Mouse (Mus musculus) kidney, adult 18-20 months (tissue): ENCODE results near the gene Mup6.
"Not testable (repeated sequence)": the region's sequence is repeated elsewhere in the genome, so short reads cannot be mapped to it uniquely, and the experiment has no call there.

ENCODE experiments used
- DNase-seq: peaks from one replicate; pipeline ENCODE4 v3.0.0; 2021

The Mup6 gene

GRCm38 (mm10) chr4:59963405-59964344 lies at the start of gene Mup6:
Gene Mup6, plus strand, starts transcription at chr4:59964294.
- no peak for DNase-seq

- DNase-seq: peak; percentile 70
Measured at GRCm38 (mm10) chr4:59914608-59915403, 49.3 kb upstream of the Mup6 start, which contains the start of gene Slc46a2. Gene Slc46a2, minus strand, starts transcription at chr4:59915056.

- DNase-seq: no peak
Measured at GRCm38 (mm10) chr4:59917966-59918365, 46.1 kb upstream of the Mup6 start.

- no peak for DNase-seq
Measured at GRCm38 (mm10) chr4:59925082-59925481, 39.0 kb upstream of the Mup6 start.

GRCm38 (mm10) chr4:59927666-59928065 lies 36.4 kb upstream of the Mup6 start:
- DNase-seq: no peak

- peak; percentile 66 for DNase-seq
Measured at GRCm38 (mm10) chr4:59928347-59928746, 35.7 kb upstream of the Mup6 start.

- DNase-seq: peak; percentile 40
Measured at GRCm38 (mm10) chr4:59932505-59933281, 31.4 kb upstream of the Mup6 start.

- DNase-seq: no peak
Measured at GRCm38 (mm10) chr4:59937543-59937942, 26.6 kb upstream of the Mup6 start.

GRCm38 (mm10) chr4:59960610-59961009 lies 3.5 kb upstream of the Mup6 start, which contains the start of gene Mup4:
Gene Mup4, minus strand, starts transcription at chr4:59960710.
- DNase-seq: no peak

GRCm38 (mm10) chr4:59997894-59998293 lies 33.8 kb downstream of the Mup6 start:
- not testable (repeated sequence) for DNase-seq

- DNase-seq: peak; percentile 37
Measured at GRCm38 (mm10) chr4:60020141-60020540, 56.0 kb downstream of the Mup6 start.

- not testable (repeated sequence) for DNase-seq
Measured at GRCm38 (mm10) chr4:60029334-60030111, 65.4 kb downstream of the Mup6 start.
